Mouse (Mus musculus): Measurements from ENCODE around the gene Prr11. TPM values are rescaled to one million over a fixed set of nuclear protein-coding genes. Genes with fewer than 3 reads are reported as not detected.
"Not testable (repeated sequence)": the region's sequence is repeated elsewhere in the genome, so short reads cannot be mapped to it uniquely, and the experiment has no call there.

Gene Prr11
- total and polyA plus RNA-seq, 2 experiments from 2014 or later = 1.1 to 1.3 TPM

DNA sequence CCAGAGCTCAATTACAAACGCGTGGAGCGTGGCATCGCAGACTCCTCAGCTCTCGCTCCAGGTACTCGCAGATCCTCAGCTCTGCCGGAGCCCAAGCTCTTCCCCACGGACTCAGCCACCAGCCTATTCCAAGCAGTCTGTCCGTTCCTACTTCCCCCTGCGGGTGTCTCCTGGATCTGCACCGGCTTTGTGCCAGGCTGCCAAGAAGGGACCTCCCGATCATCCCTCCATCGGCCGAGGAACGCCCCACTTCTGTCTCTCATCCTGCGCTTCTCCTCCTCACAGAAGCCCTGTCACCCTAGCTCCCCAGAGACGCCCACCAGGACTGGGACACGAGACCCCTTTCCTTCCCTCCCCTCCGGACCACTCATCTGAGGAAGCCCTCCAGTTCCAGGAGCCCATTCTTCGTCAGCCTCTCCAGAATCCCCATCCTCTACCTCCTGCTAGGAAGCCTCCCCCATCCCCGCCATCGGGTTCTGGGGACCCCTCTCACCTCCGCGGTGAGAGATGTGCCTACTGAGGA is 35.1 kb downstream of the Prr11 start:
- peak; percentile 79 for ATAC-seq (ENCODE audit: insufficient read depth, low read depth)
- H3K4me3 ChIP-seq (ENCODE audit: low read depth, low read length) = peak overlapping the region; percentile 80
- H3K9ac ChIP-seq (replicated peaks; ENCODE audit: low read depth, low read length) = peak overlapping the region; percentile 76
- WGBS = under 1% methylated on average over 24 of the region's 24 CpGs
- peak overlapping the region; percentile 100 for H3K4me2 ChIP-seq (ENCODE audit: low read depth, low read length)
- peak; percentile 76 for DNase-seq (ENCODE audit: low spot score)
- peak overlapping the region; percentile 71 for H3K27ac ChIP-seq (ENCODE audit: low read depth)
- H3K4me1 ChIP-seq (ENCODE audit: control insufficient read depth, insufficient read depth) = 0 out of 2 replicates have a peak, but pooled peaks cover 8% of the 10 kb centered on the region
- peaks cover 19% of the 10 kb centered on the region for H3K36me3 ChIP-seq (replicated peaks; ENCODE audit: control insufficient read depth, insufficient read depth, low read length)
- TF ChIP-seq CTCF (IDR thresholded peaks at IDR 0.05; ENCODE audit: low read depth) (peak; percentile 48), EP300 (IDR thresholded peaks at IDR 0.05; ENCODE audit: low read depth) (no peak)
- no peaks in the 10 kb centered on the region for H3K27me3 ChIP-seq (ENCODE audit: control insufficient read depth, insufficient read depth, low read length)
- H3K9me3 ChIP-seq (replicated peaks; ENCODE audit: control insufficient read depth, low read length) = no peaks in the 10 kb centered on the region

DNA sequence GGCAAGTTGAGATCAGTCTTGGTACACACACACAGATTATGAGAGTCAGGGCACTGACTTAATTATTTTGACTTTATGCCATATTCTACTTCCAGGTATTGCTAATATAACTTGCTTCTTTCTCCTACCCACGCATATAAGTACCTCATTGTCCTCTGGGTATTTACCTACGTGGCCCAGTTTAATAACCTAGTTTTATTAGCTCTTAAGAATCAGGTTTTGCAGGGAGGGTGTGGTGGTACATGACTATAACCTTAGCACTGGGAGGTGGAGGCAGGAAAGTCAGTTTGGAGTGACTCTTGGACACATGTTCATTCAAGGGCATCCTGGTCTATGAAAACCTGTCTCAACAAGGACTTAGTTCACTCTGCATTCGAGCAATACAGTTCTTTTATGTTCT is 46.4 kb downstream of the Prr11 start:
- Histone ChIP-seq H3K4me2 (ENCODE audit: low read depth, low read length) (no peak overlapping the region), H3K9me3 (replicated peaks; ENCODE audit: control insufficient read depth, low read length) (no peaks in the 10 kb centered on the region), H3K4me3 (ENCODE audit: low read depth, low read length) (no peak overlapping the region), H3K4me1 (ENCODE audit: control insufficient read depth, insufficient read depth) (no peaks in the 10 kb centered on the region), H3K27me3 (ENCODE audit: control insufficient read depth, insufficient read depth, low read length) (no peaks in the 10 kb centered on the region), H3K36me3 (replicated peaks; ENCODE audit: control insufficient read depth, insufficient read depth, low read length) (peaks cover 27% of the 10 kb centered on the region), H3K27ac (ENCODE audit: low read depth) (no peak overlapping the region), H3K9ac (replicated peaks; ENCODE audit: low read depth, low read length) (no peak overlapping the region)
- TF ChIP-seq EP300 (IDR thresholded peaks at IDR 0.05; ENCODE audit: low read depth) (no peak), CTCF (IDR thresholded peaks at IDR 0.05; ENCODE audit: low read depth) (no peak)
- 66% methylated on average over 3 of the region's 3 CpGs for WGBS
- no peak for DNase-seq (ENCODE audit: low spot score)
- ATAC-seq (ENCODE audit: insufficient read depth, low read depth) = no peak

DNA sequence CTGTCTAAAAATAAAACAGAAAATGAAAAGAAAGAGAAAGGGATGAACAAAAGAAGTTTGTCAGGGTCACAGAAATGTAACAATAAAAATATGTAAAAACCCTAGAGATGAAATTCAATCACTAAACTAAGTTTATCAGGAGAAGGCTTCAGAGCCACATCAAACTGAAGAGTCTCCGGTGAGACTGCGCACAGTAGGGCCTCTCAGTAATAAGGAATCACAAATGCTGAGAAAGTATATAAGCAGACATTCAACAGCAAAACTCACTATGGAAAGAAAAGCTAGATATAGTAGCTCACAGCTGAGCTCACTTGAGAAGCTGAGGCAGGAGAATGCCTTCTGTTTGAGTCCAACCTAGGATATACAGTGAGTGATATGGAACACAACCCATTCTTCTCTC is 48.1 kb downstream of the Prr11 start:
- H3K27ac ChIP-seq (ENCODE audit: low read depth) = no peak overlapping the region
- H3K4me2 ChIP-seq (ENCODE audit: low read depth, low read length) = no peak overlapping the region
- TF ChIP-seq CTCF (IDR thresholded peaks at IDR 0.05; ENCODE audit: low read depth) (no peak), EP300 (IDR thresholded peaks at IDR 0.05; ENCODE audit: low read depth) (no peak)
- DNase-seq (ENCODE audit: low spot score) (no peak), ATAC-seq (ENCODE audit: insufficient read depth, low read depth) (no peak)
- H3K4me1 ChIP-seq (ENCODE audit: control insufficient read depth, insufficient read depth) = no peaks in the 10 kb centered on the region
- peaks cover 40% of the 10 kb centered on the region for H3K36me3 ChIP-seq (replicated peaks; ENCODE audit: control insufficient read depth, insufficient read depth, low read length)
- H3K4me3 ChIP-seq (ENCODE audit: low read depth, low read length) = no peak overlapping the region
- H3K9me3 ChIP-seq (replicated peaks; ENCODE audit: control insufficient read depth, low read length) = no peaks in the 10 kb centered on the region
- 99% methylated on average over 2 of the region's 2 CpGs for WGBS
- H3K9ac ChIP-seq (replicated peaks; ENCODE audit: low read depth, low read length) = no peak overlapping the region
- H3K27me3 ChIP-seq (ENCODE audit: control insufficient read depth, insufficient read depth, low read length) = no peaks in the 10 kb centered on the region

DNA sequence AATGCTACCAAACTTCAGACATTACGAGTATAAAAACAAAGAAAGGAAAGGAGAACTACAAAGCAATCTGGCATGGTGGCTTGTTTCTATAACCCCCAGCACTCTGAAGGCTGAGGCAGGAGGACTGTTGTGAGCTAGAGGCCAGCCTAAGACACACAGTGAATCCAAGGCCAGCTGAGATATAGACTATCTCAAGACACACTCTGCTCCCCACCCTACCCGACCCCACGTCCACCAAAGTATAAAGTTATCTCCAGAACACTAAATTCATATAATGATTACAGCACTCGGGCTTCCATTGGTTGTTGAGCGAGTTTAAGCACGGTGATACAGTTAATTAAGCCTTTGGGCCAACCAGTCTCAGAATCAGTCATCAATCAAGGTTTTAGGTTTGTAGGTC is 52.2 kb downstream of the Prr11 start:
- Histone ChIP-seq H3K36me3 (replicated peaks; ENCODE audit: control insufficient read depth, insufficient read depth, low read length) (peaks cover 36% of the 10 kb centered on the region), H3K27ac (ENCODE audit: low read depth) (no peak overlapping the region), H3K27me3 (ENCODE audit: control insufficient read depth, insufficient read depth, low read length) (no peaks in the 10 kb centered on the region), H3K4me2 (ENCODE audit: low read depth, low read length) (no peak overlapping the region), H3K4me1 (ENCODE audit: control insufficient read depth, insufficient read depth) (no peaks in the 10 kb centered on the region), H3K9ac (replicated peaks; ENCODE audit: low read depth, low read length) (no peak overlapping the region), H3K4me3 (ENCODE audit: low read depth, low read length) (no peak overlapping the region), H3K9me3 (replicated peaks; ENCODE audit: control insufficient read depth, low read length) (no peaks in the 10 kb centered on the region)
- WGBS = 79% methylated on average over 6 of the region's 6 CpGs
- ATAC-seq (ENCODE audit: insufficient read depth, low read depth) (no peak), DNase-seq (ENCODE audit: low spot score) (no peak)
- TF ChIP-seq EP300 (IDR thresholded peaks at IDR 0.05; ENCODE audit: low read depth) (no peak), CTCF (IDR thresholded peaks at IDR 0.05; ENCODE audit: low read depth) (no peak)

DNA sequence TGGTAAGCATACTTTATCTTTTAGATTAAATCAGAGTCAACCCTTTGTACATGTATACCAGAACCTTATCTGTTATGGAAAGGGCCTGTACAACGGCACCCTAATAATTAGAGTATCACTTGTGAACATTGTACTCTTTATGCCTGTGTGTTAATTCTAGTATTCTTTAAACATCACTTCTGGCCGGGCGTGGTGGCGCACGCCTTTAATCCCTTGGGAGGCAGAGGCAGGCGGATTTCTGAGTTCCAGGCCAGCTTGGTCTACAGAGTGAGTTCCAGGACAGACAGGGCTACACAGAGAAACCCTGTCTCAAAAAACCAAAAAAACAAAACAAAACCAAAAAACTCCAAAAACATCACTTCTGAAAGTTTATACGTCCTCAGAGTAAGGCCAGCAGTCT is 59.6 kb downstream of the Prr11 start:
- H3K4me2 ChIP-seq (ENCODE audit: low read depth, low read length); ATAC-seq (ENCODE audit: insufficient read depth, low read depth); H3K27ac ChIP-seq (ENCODE audit: low read depth); H3K36me3 ChIP-seq (replicated peaks; ENCODE audit: control insufficient read depth, insufficient read depth, low read length); DNase-seq (ENCODE audit: low spot score); H3K9ac ChIP-seq (replicated peaks; ENCODE audit: low read depth, low read length); H3K9me3 ChIP-seq (replicated peaks; ENCODE audit: control insufficient read depth, low read length); H3K4me3 ChIP-seq (ENCODE audit: low read depth, low read length); H3K4me1 ChIP-seq (ENCODE audit: control insufficient read depth, insufficient read depth); H3K27me3 ChIP-seq (ENCODE audit: control insufficient read depth, insufficient read depth, low read length): not testable (repeated sequence)
- WGBS = 90% methylated on average over 7 of the region's 7 CpGs

DNA sequence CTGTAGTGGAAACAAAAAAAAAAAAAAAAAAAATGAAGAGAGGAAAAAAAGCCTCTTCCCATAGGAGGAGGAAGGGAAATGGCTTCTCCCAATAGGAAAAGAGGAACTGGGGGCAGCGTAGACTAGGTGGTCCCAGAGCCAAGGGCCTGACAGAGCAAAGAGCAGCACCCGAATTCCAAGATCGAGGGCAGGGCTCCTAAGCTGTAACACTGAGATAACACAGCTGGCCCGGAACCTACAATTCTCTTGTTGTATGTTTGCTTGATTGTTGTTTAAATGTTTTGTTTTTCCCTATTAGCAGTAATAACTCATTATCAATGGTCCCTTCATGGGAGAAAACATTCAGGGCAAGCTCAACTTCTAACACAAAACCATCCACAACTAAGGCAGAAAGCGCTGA is 61.5 kb downstream of the Prr11 start:
- H3K9me3 ChIP-seq (replicated peaks; ENCODE audit: control insufficient read depth, low read length) = no peaks in the 10 kb centered on the region
- H3K27me3 ChIP-seq (ENCODE audit: control insufficient read depth, insufficient read depth, low read length) = no peaks in the 10 kb centered on the region
- ATAC-seq (ENCODE audit: insufficient read depth, low read depth) (no peak), DNase-seq (ENCODE audit: low spot score) (no peak)
- no peak overlapping the region for H3K4me3 ChIP-seq (ENCODE audit: low read depth, low read length)
- no peak overlapping the region for H3K27ac ChIP-seq (ENCODE audit: low read depth)
- no peaks in the 10 kb centered on the region for H3K4me1 ChIP-seq (ENCODE audit: control insufficient read depth, insufficient read depth)
- no peak overlapping the region for H3K9ac ChIP-seq (replicated peaks; ENCODE audit: low read depth, low read length)
- 81% methylated on average over 5 of the region's 5 CpGs for WGBS
- TF ChIP-seq CTCF (IDR thresholded peaks at IDR 0.05; ENCODE audit: low read depth) = no peak
- no peak for TF ChIP-seq EP300 (IDR thresholded peaks at IDR 0.05; ENCODE audit: low read depth)
- no peak overlapping the region for H3K4me2 ChIP-seq (ENCODE audit: low read depth, low read length)
- H3K36me3 ChIP-seq (replicated peaks; ENCODE audit: control insufficient read depth, insufficient read depth, low read length) = peaks cover 21% of the 10 kb centered on the region

All from heart, postnatal 0 days (tissue).